Mouse (Mus musculus) right cerebral cortex, adult 18-20 months (tissue): ENCODE results near the gene Fuk.
A peak's percentile ranks its signal among the peaks of the same experiment; 100 is the strongest.
"Not testable (repeated sequence)": the region's sequence is repeated elsewhere in the genome, so short reads cannot be mapped to it uniquely, and the experiment has no call there.

Source experiments
- DNase-seq: peaks from one replicate; pipeline ENCODE4 v3.0.0; 2022; ENCODE audit warnings: mixed read lengths

Gene Fuk

DNA sequence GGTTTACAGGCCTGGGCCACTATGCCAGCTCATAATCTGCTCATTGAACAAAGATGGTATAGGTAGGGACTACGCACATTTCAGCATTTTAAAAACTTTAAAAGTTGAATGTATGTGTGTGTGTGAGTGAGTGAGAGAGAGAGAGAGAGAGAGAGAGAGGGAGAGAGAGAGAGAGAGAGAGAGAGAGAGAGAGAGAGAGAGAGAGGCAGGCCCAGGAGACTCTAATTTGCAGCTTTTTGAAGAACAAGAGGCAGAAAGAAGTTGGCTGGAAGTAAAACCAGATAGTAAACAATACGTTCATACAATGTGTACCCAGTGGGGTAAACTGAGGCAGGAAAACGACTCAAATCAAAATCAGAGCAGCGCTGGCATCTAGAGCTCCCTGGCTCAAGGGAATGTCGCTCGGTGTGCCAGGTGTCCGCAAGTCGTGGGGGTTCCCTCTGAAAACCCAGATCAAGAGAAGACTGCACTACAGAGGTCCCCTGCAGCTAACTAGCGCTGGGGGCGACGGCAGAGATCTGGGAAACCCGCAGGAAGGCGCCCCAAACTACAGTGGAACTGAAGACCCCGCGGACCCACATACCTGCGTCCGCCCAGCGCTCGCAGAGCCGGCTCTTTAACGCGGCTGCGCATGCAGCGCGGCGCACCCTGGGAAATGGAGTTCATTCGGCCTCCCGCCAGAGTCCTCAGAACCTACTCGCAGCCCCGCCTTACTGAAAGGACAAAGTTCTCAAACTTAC, at the start of gene Fuk:
Fuk (minus strand) TSS at position 650 of the 740 bp plus-strand sequence.
- peak; percentile 90 for DNase-seq

GRCm38 (mm10) chr8:110950065-110950484, 47.8 kb upstream of the Fuk start:
- DNase-seq: peak; percentile 57

- DNase-seq: no peak
These were observed 43.4 kb upstream of the Fuk start for GRCm38 (mm10) chr8:110945716-110946115.

GRCm38 (mm10) chr8:110944276-110944876, 42.1 kb upstream of the Fuk start:
- DNase-seq: no peak

DNA sequence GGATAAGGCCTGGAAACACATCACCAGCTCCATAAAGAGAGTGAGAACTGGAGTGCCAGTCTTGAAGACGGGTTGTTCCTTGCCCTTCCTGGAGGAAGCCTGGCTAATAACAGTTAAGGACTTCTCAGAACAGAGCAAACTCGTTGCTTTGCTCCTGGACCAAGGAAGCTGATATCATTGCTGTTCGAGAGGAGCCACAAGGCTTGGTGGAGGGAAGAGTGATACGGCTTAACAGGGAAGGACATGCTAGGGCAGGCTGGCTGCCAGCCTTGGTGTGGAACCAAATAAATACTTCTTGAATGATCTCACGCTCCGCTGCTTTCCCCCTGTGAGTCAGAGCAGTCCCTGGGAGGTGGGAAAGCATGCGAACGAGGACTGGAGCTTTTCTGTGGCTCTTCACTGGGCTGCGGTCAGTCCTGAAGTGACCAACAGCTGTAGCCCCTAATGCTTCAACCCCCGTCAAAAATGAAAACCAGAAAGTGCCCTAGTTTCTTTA, 39.2 kb upstream of the Fuk start:
- DNase-seq: no peak

- DNase-seq: no peak
These were observed 38.6 kb upstream of the Fuk start for GRCm38 (mm10) chr8:110940682-110941452.

DNA sequence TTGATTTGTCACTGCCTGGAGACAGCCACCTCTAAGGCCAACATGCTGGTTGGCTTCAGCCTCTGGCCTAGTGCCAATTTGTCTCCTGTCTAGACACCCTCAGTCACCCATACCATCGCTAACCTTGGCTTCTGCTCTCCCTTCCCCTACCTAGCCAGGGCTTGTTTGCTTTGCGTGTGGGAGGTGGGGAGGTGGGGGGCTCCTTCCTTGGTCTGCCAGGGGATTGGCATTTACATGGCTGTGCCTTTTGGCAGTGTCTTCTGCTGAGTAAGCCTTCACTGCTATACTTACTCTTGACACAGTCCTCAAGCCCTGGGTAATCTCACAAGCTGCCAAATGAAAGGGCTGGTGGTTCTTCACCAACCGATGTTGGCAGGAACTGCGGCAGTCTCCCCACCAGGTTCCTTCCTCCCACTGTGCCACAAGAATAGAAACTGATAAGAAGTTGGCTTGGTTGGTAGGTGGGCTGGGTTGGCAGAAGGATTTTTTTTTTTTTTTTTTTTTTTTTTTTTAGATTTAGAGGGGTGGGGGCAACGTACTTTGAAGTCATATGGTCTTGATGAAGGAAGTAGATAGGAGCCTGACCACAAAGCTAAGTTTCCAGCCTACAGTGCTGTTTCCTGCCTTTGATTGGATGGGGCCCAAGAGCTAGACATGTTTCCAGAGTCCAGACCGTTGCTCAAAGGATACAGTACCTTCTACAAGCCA, 36.7 kb upstream of the Fuk start:
- DNase-seq: peak; percentile 78

GRCm38 (mm10) chr8:110936217-110936616, 33.9 kb upstream of the Fuk start:
- DNase-seq: peak; percentile 67

DNA sequence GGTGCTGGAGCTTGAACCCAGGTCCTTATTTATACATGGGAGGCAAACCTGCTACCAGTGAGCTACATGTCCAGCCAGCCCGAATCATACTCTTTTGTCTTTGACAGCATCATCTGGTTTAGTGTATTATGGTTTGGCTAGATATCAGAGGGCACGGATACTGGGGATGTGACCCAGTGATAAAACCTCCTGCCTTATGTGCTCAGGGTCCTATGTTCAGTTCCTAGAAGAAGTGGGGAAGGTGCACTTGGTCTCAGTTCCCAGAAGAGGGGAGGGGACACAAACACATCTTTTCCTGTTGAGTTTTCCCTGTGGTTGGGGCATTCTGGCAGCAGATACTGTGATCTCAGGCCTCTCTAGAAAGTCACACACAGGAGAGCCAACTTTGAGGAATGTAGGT, 31.0 kb upstream of the Fuk start:
- DNase-seq: no peak

DNA sequence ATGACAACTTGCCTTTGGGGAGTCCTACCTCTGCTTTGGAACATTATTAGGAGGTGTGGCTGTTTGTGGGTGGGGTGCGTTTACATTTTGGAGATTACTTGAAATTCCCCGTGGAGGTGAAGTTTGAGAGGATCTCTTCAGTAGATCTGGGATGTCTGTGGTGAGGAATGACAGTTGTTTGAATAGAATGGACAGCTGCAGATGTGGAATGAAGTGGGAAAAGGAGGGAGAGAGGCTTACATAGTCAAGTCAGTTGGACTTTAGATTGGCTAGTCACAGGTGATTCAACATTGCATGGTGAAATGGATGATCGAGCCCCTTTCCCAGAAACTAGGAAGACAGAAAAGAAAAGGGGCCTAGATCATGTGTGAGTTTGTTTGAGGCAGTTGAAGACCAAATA, 30.2 kb upstream of the Fuk start:
- DNase-seq: no peak

DNA sequence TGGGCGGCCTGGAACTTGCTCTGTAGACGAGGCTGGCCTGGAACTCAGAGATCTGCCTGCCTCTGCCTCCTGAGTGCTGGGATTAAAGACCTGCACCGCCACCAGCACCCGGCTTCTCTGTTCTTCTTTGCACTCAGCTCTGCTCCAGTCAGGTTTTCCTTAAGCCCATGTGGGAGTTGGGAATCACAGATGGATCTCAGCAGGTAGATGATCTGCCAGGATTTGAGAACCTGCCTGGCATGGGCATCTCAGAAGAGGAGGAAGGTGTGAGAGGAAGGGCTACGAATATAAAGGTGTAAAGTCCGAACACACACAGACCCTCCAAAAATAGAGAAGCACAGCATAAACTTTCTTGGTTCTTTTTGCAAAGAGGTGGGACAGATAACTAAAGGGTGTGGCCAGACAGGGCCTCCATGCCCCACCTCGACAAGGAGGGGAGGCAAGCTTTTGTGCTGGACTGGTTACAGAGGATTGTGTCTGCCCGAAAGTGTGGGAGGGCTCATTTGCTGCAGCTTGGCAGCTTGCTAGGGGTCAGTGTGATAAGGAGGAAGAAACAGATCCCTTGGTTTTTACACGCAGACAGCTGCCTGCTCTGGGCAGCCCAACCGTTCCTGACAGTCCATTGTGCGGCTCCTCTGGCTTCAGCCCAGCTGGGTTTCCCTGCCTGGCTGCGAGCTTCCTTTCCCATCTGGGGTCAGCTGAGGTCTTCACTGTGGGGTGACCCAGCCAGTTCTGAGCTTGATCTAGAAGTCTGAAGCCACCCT, 29.1 kb upstream of the Fuk start:
- DNase-seq: no peak

- not testable (repeated sequence) for DNase-seq
These were observed 27.4 kb upstream of the Fuk start for GRCm38 (mm10) chr8:110929672-110930071.

DNA sequence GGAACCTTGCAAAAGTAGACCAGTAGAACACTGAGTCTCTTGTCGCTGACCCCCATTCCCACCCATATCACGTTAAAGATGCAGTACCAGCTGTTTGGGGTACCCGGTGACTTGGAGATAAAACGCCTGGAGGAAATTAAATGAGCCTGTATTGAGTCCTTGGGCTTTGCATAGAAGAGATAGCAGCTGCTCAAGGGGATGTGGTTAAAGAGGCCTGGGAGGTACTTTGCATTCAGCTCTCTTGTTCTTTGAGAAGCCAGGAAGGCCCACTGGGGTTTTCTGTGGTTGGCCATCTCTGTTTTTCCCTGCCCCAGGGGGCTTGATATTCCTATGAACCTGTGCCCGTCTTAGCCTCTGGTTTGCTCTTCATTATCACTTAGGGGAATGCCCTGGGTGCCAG, 26.8 kb upstream of the Fuk start:
- no peak for DNase-seq

- no peak for DNase-seq
These were observed 26.1 kb upstream of the Fuk start for GRCm38 (mm10) chr8:110928435-110928834.

DNA sequence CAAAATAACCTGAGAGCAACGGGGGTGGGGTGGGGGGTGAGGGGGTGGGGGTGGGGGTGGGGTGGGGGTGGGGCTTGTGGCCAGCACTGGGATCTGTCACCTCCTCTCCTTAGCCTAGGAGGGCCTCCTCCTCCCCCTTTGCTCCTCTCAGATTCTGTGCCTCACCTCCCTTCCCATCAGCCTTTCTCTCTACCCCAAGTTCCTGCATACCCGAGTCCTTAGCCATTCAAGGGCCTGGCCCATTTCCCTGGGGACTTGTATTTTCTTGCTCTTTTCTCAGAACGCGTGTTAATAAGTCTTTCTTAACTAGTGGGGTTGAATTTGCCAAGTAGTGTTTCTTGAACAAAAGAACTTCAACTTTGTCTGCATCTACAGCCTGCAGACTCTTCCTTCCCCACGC, 24.4 kb upstream of the Fuk start:
- DNase-seq: no peak

DNA sequence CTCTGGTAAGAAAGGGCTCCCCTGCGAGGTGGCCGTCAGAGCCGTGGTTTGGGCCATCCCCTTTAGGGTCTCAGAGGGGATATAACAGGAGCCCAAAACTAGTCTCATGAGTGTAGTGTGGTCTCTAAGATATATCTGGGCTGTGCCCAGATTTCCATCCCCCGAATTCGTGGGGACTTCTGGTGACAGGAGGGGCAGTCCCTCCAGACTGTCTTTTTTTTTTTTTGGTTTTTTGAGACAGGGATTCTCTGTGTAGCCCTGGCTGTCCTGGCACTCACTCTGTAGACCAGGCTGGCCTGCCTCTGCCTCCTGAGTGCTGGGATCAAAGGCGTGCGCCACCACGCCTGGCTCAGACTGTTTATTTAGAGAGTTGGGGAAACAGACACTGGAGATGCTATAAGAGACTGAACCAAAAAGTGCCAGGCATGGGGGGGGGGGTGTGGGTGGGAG, 23.4 kb upstream of the Fuk start:
- no peak for DNase-seq

- no peak for DNase-seq
These were observed 19.4 kb upstream of the Fuk start for GRCm38 (mm10) chr8:110921492-110922230.

DNA sequence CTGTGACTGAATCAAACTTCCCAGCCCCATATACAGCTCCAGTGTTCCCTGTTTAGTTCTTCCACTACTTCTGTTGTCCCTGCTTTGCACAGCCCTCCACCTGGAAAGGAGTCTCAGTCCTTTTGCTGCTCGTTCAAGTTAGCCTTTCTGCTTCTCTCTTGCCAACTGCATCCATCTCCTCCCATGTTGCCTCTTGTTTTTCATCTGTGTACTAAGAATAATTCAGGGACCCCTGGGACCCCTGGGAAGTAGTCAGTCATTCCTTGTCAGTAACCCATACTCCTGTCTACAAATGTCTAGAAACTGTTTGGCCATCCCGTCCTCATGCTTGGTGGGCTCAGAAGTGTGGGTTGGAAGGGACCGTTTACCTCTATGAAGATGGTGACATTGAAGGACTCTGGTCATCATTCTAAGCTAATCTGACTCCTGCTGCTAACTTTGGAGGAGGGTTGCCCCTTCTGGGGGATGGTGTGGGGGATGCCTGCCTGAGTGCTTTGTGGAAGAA, 18.5 kb upstream of the Fuk start:
- no peak for DNase-seq

- no peak for DNase-seq
These were observed 17.9 kb upstream of the Fuk start for GRCm38 (mm10) chr8:110920032-110920772.

- DNase-seq: peak; percentile 95
These were observed 17.2 kb upstream of the Fuk start, which contains the start of gene St3gal2 for GRCm38 (mm10) chr8:110919341-110920031. TSS of gene St3gal2 (plus strand) at chr8:110919922.
